Mouse (Mus musculus) left cerebral cortex, postnatal 14 days (tissue): ENCODE measurements around the gene Enthd1. TPM values are rescaled to one million over a fixed set of nuclear protein-coding genes. Genes with fewer than 3 reads are reported as not detected.
"Not testable (repeated sequence)": the region's sequence is repeated elsewhere in the genome, so short reads cannot be mapped to it uniquely, and the experiment has no call there.

Experiments
- DNase-seq, 2 experiments: peaks; one replicate each; pipeline ENCODE4 v3.0.0; 2021 to 2022; ENCODE audit warnings: low spot score in 2 of 2, mixed read lengths in 1 of 2
- intact Hi-C: fragments of 180-260 bp; cut with DNase I; formaldehyde crosslinking; loops from one replicate; pipeline ENCODE4 v1.15.1; 2025
- total RNA-seq, 2 experiments: library from RNA; stranded (reverse); gene quantifications; 2 replicates each; pipeline ENCODE4 v1.2.3; 2021

Gene Enthd1
- total RNA-seq, 2 experiments from 2014 or later: 0.15 TPM; not detected in 1

DNA sequence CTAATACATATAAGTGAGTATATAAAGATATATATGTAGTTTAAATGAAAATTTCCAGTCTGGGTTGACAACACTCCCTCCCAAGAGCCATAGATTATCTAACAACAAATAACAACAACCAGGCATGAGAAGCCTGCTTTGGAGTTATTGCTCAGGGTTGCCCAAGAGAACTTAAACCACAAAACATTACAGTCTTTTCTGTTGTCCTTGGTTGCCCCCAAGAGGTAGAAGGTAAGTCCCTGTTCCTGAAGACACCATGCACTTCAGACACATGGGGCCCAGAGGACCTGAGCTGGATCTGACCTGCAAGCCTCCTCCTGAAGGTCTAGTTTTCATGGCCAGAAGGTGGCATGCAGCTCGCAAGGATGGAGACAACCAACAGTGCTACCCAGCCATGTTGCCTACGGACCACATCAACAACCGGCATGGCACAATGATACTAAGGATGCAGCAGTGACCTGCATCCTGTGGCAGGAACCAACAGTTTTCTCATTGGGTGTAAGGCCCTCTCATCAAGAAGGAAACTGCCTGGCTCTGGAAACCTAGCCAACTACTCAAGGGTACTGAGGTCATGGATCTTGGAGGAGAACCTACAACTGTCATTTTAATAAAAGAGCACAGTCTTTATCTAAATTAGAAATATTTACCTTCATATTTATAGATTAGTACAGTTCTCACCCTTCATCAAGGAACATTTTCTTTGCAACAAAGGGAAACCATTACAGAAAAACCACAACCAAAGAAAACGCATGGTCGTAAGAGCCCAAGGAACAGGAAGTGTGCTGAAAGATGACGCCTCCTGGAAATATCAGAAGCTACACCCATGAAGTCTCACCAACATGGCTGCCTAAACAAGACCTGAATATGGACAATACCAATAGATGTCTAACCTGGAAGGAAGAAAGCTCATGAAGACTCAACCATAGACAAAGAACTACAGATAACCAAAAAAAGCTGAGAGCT lies 9.8 kb downstream of the Enthd1 start:
- intact Hi-C loops: no loop called here
- DNase-seq: no peak

DNA sequence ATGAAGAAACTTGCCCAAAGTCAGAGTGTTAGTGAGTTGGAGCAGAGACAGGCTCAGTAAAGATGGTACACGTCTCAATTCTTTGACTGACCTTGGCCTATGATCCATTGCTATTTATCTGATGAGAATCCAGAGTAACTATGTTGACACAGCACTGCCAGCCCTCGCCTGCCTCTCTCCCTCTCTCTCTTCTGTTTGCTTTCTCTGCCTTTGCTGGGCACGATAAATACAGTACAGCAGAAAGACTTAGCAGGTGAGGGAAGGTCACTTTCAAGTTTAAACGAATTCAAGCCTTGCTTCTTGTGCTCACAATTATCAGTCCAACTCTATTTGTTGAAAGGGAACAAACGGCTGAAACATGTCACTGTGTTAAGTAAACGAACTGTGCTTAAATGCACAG lies 19.5 kb downstream of the Enthd1 start:
- DNase-seq: no peak
- intact Hi-C loops: no loop called here

DNA sequence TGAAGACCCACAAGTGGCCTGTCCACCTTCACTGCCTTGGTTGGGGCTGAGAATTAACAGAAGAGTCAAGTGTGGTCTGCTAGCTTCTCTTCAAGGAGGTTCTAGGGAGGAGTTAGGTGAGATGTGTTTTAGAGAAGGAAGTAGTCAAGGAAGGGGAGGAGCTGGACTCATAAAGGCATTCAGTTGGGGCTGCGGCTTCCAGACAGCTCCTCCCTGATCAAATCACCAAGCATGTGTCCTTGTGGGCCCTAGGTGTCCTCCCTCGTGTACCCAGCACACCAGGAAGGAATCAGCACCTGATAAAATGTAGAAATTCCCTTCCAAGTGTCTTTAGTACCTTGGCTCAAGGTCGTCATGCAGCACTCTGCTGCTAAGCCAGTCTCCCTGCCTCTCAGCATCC lies 20.8 kb downstream of the Enthd1 start:
- intact Hi-C loops: no loop called here

DNA sequence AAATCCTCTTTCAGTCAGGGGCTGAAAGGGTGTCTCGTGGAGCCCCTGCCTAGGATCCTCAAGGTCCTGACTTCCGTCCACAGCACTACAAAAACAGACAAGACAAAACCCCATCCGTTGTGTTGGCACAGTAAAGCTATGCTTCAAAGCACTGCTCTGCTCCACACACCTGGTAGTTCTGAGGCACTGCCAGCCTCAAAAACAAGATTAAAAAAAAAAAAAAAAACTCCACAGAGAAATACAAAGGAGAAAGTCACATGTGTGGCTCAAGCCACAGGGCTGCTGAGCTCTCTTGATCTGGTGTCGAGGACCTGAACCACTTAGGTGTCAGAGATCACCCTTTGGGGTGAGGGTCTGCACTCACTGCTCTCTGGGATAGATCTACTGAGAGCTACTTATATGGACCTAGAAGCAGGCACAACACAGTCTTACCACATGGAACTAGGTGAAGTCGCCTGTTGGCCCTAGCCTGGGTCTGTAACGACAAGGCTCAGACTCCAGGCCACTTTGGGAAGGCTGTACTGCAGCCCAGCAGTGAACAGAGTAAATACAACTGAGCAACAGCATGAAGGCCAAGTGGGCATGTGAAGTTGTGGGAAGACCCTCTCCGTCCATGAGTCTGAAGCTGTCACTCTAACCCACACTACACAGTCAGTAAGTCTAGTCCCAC lies 26.1 kb downstream of the Enthd1 start:
- intact Hi-C loops: no loop called here
- no peak for DNase-seq

More for the DNA sequence above, 20.8 kb downstream of the Enthd1 start:
- no peak for DNase-seq

DNA sequence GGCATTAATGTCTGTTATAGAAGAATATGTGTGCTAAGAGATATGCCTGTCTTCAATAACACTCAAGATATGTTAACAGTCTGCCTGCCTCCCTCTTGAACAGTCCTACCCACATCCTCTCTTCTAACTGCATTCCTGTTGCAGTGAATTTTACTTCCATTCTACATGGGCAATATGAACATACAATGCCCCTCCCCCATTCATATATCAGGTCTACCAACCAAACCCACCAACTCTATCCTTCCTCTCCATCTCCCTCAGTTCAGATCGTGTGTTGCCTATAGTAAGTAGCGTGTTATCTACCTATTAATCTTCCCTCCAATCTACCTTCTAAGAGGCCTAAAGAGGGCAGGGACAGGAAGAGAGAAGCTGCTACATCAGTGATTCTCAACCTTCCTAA lies 26.9 kb downstream of the Enthd1 start:
- intact Hi-C loops: no loop called here
- DNase-seq: no peak

DNA sequence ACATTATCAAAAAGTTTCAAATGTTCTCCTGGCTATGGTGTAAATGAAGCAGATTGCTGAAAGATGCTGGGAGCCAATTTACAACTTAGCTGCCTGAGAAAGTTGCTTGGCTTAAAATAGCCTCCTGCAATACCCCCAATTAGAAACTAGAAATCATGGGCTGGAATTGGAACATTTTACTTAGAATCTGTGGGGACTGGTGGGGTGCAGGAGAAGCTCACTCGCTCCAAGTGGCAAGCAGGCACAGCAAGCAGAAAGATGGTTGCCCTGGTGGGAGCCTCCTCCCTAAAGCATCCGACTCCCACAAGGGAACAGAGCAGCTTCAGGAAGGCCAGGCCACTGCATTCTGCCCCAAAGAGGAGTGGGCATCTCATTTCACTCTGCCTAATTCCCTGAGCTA lies 28.9 kb downstream of the Enthd1 start:
- intact Hi-C loops: no loop called here
- DNase-seq: peak; percentile 57 to 64

DNA sequence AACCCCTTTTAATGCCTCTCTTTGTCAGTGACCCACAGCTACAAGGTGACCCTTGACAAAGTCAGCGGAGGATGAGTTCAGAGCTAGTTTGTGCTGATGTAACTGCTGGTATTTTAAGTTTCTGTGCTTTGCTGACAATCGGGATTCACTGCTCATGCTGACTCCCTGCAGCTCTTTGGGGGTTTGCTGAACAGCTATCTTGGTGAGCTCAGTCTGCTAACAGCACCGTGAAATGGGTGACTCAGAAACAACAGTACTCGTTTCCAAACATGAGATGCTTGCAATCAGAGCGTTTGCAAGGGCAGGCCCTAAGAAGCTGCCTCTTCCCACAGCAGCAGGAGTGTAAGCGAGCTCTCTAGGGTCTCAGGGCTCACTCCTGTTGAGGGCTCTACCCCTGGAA lies 31.7 kb downstream of the Enthd1 start:
- peak; percentile 45 to 55 for DNase-seq
- intact Hi-C loops: loop anchor here (5.0 kb wide), 1 partner anchor 84 kb away; no protein-coding TSS in a partner anchor

DNA sequence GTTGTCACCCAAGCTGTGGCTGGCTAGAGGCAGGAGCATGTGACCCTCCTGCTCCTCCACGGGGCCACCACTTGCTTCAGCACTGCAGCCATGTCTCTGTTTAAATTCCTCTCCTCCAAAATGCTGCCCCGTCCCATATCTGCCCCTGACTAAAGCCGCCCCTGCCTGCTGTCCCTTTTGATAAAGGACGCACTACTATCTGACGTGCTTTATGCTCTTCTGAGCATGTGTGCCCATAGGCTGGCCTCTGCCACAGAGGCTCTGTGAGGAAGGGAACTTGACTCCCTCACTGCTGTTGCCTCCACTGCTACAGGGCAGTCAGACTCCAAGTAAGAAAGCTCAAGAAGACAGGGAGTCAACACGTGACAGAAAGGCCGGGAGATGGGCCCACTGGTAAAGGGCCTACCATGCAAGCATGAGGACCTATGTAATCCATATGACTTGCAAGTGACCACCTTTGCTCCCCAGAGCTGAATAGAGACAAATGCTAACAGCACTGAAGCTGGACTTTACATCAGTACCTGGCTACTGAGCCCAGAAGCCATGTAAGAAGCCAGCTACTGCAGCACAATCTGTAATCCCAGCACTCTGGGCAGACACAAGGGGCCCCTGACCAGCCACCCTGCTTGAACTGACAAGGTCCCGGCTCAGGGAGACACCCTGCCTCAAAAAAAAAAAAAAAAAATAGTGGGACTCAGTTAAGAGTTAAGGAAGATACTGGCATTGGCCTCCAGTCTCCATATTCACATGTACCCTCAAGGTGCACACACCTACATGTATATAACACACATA lies 32.5 kb downstream of the Enthd1 start:
- DNase-seq: no peak
- intact Hi-C loops: loop anchor here (5.0 kb wide), 1 partner anchor 85 kb away; no protein-coding TSS in a partner anchor

DNA sequence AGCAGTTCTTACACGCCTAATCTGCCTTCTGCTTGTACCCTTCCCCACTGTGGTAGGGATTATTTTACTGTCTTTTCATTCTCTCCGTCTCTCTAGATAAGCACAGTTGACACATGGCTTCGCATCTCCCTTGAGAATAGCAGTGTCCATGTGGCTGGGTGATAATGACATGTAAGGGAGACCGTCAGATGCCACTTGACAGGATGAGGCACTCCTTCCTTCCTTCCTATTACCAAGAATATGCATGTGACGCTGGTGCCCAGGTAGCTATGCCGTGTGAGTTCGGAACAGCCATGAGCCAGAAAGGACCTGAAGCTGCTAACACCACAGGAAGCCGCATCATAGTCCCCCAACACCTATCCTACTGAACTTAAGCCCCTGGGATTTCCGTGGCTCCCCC lies 33.9 kb downstream of the Enthd1 start:
- intact Hi-C loops: loop anchor here (5.0 kb wide), 1 partner anchor 86 kb away; no protein-coding TSS in a partner anchor
- DNase-seq: no peak

DNA sequence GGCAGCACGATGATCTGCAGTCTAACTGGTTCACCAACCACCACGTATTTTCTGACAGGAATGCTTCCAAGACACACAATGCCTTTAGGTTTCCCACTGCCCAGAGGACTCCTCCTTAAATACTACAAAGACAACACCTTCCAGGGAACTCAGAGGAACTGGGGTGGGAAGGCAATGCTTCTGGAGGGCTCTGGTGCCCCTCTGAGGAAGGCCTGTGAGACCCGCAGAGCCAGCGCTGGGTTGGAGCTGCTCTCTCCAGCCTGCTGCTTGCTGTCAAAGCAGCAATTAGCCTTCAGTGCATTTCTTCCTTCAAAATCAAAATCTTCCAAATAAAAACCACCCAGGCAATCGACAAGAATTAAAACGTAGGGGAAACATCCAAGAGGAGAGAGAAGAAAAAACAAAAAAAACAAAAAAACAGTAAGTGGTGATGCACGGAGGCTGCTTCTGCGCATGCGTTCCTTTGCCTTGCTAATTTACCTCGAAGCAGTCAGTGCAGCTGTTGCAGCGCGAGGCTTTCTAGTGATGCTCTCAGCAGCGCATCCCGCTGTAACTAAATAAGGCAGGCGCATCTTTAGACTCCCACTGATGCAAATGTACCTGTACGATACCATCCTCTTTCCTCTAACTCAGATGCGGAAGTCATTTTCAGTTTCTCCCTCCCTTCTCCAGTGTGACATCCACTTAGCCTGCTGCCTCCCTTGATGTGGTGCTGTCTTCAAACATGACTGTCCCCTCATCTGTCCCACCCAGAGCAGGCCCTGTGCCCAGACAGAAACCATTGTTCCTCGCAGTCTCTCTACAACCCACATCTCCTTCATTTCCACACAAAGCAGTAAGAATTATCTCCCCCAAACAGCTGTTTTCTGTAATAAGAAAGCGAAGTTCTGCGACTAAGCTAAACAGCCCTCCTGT lies 34.7 kb downstream of the Enthd1 start:
- intact Hi-C loops: loop anchor here (5.0 kb wide), 1 partner anchor 87 kb away; no protein-coding TSS in a partner anchor
- peak; percentile 64 to 76 for DNase-seq

DNA sequence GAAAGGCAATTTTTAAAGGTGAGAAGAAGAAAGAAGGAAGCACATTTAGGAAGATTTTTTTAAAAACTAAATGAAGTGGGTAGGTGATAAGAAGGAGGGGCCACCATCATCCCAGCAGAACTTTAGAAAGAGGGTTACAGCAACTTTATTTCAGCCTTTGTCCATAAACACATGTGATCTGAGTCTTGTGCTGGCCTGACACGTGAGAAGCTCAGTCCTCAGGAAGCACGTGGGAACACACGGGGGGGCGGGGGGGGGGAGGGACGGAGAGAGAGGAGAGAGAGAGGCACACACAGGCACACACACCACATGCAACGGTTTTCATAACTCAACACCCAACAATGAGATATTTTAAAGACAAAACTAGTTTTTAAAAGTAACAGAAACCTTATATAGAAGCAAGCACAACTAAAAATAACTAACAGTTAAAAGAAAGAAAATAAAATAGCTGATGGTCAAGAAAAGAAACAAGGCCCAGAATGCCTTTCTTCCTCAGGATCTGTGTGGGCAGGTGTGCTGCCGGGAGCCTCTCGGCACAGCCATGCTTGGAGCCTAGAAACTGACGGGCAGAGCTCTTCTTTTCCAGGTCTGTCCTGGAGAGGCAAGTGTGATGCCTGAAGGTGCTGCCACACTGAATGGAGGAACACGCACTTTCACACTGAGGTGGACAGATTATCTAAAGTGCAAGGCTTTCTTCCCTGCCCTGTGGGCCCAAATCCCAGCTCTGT lies 43.1 kb downstream of the Enthd1 start:
- intact Hi-C loops: no loop called here
- DNase-seq: no peak

DNA sequence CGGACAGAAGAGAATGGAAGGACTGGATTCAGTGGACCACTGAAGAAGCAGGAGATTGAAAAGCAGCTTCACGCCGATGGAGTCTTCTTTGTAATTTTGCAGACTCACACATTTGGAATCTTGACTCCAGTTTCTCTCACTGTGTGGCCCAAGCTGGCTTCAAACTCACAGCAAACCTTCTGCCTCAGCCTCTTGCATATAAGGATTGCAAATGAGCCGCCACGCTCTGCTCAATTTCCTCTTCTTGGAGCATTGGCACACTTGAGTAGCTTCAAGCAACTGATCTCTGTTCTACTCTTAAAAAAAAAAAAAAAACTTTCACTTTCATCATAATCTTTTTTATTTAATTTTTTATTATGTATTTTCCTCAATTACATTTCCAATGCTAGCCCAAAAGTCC lies 45.0 kb downstream of the Enthd1 start:
- intact Hi-C loops: no loop called here
- no peak for DNase-seq

DNA sequence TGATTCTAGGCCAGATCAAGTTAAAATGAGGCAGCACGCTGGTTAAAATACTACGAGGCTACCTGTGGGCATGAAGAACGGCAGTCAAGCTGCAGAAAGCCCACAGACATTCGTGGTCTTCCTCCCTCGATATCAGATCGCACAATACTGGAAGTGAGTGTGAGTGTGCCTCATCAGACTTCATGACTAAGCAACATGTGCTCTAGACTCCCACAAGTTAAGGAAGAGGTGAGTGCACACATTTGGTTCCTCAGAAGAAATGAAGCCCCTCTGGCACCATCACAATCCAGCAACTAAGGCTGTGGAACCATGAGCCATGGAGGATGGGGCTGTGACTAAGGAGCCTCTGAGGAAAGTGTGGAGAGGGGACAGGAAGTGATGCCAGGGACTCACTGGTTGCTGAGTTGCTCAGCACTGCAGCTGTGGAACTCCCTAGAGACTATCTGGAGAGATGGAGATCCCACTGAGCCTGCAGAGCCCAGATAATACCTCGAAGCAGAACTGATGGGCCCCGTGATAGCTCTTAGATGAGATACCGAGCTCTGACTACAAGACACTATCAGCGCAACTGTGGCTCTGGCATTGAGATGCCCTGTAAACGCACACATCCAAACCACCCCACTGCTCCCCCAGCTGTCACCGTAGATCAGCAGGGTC lies 46.3 kb downstream of the Enthd1 start:
- intact Hi-C loops: no loop called here
- no peak for DNase-seq

DNA sequence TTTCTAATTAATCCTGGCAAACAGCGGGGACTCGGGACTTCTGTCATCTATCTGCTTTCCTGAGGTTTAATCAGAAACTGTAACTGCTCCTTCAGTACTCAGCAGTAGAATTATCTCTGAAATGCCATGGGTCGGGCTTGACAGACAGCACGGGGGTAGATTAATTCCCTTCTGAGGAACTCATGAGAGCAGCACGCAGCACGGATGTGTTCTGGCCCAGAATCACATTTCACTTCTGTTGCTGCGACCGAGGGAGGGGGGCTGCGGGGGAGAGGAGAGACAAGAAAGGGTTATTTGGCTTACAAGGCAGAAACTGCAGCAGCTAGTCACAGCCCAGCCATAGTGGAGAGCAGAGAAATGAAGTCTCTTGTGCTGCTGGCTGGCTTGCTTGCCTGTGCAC lies 47.0 kb downstream of the Enthd1 start:
- intact Hi-C loops: no loop called here
- DNase-seq: peak; percentile 45 to 72

DNA sequence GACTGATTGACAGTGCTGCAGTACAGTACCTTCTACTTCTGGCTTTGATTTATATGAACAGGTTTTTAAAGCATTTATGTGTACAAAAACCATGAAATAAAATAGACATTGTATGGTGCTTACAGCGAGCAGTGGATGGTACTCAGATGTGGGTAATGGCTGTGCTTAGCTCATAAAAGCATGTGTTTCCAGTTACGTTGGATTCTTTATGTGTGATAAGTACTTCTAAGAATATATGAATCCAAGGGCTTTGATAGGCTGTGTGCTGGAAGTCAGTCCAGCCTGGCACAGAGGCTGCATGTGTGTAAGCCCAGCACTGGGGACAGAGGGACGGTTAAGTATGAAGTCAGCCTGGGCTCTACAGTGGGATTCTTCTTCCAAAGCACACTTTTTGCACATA lies 48.4 kb downstream of the Enthd1 start:
- intact Hi-C loops: no loop called here
- no peak for DNase-seq

DNA sequence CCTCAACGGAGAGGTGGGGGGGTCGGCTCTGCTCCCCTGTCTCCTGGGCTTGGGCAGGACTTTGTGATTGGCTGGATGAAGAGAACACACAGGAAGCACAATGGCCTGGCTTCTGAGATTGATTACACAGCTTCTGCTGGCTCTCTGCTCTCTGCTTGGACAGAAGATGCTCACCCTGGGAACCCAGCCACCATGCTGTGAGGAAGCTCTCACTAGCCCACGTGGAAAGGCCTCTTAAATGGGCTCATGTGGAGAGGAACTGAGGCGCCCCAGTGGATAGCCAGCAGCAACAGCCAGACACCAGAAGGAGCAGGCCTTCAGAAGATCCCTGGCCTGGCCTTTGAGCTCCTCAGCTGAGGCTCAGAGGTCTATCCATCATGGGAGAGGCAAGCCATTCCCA lies 59.9 kb downstream of the Enthd1 start:
- intact Hi-C loops: no loop called here
- DNase-seq: no peak

DNA sequence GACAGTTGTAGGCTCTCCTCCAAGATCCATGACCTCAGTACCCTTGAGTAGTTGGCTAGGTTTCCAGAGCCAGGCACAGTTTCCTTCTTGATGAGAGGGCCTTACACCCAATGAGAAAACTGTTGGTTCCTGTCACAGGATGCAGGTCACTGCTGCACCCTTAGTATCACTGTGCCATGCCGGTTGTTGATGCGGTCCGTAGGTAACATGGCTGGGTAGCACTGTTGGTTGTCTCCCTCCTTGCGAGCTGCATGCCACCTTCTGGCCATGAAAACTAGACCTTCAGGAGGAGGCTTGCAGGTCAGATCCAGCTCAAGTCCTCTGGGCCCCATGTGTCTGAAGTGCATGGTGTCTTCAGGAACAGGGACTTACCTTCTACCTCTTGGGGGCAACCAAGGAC lies 61.8 kb downstream of the Enthd1 start:
- intact Hi-C loops, DNase-seq: not testable (repeated sequence)

DNA sequence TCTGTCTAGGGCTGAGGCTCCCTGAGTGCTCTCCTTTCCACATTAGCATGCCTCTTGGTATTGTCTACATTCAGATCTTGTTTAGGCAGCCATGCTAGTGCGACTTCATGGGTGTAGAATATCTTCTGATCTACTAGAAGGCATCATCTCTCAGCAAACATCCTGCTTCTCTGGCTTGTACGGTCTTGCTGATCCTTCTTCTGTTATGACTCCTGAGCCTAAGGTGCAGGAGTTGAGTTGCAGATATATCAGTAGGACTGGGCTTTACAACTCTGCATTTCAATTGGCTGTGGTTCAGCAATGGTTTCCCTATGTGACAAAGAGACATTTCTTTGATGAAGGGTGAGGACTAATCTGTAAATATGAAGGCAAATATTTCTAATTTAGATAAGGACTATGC lies 62.2 kb downstream of the Enthd1 start:
- intact Hi-C loops: no loop called here
- DNase-seq: no peak
